Mouse (Mus musculus): ENCODE measurements around the gene Sh3kbp1. TPM values are rescaled to one million over a fixed set of nuclear protein-coding genes. Genes with fewer than 3 reads are reported as not detected.

Sh3kbp1 gene
- polyA plus RNA-seq, 1 experiment from 2014 or later = 85.3 TPM

GRCm38 (mm10) chrX:159898110-159898509, 271.0 kb downstream of the Sh3kbp1 start:
- no peak overlapping the region for H3K27ac ChIP-seq (replicated peaks)
- WGBS = 22% methylated on average over 2 of the region's 2 CpGs
- ATAC-seq (ENCODE audit: extremely low read depth, insufficient number of reproducible peaks, low FRiP score, low TSS enrichment) = no peak

GRCm38 (mm10) chrX:159899121-159899520, 272.0 kb downstream of the Sh3kbp1 start:
- no peaks in the 10 kb centered on the region for H3K27me3 ChIP-seq (replicated peaks)
- ATAC-seq (ENCODE audit: extremely low read depth, insufficient number of reproducible peaks, low FRiP score, low TSS enrichment) = no peak
- H3K27ac ChIP-seq (replicated peaks) = no peak overlapping the region
- H3K9ac ChIP-seq = no peak overlapping the region
- no peak overlapping the region for H3K4me2 ChIP-seq
- no peaks in the 10 kb centered on the region for H3K36me3 ChIP-seq
- 77% methylated on average over 2 of the region's 2 CpGs for WGBS
- H3K4me1 ChIP-seq = no peaks in the 10 kb centered on the region
- H3K4me3 ChIP-seq = no peak overlapping the region
- no peaks in the 10 kb centered on the region for H3K9me3 ChIP-seq

More at GRCm38 (mm10) chrX:159898110-159898509, 271.0 kb downstream of the Sh3kbp1 start:
- H3K27me3 ChIP-seq (replicated peaks) = no peaks in the 10 kb centered on the region
- H3K4me2 ChIP-seq = no peak overlapping the region
- no peaks in the 10 kb centered on the region for H3K9me3 ChIP-seq
- no peak overlapping the region for H3K4me3 ChIP-seq
- no peaks in the 10 kb centered on the region for H3K4me1 ChIP-seq
- no peak overlapping the region for H3K9ac ChIP-seq
- H3K36me3 ChIP-seq = no peaks in the 10 kb centered on the region

GRCm38 (mm10) chrX:159903421-159903820, 276.3 kb downstream of the Sh3kbp1 start:
- no peaks in the 10 kb centered on the region for H3K9me3 ChIP-seq
- H3K4me2 ChIP-seq = no peak overlapping the region
- peaks cover 5% of the 10 kb centered on the region; the same call in 1 of the 2 replicates for H3K27me3 ChIP-seq (replicated peaks)
- WGBS = 71% methylated on average over 3 of the region's 3 CpGs
- no peaks in the 10 kb centered on the region for H3K36me3 ChIP-seq
- H3K27ac ChIP-seq (replicated peaks) = no peak overlapping the region
- H3K4me3 ChIP-seq = no peak overlapping the region
- no peaks in the 10 kb centered on the region for H3K4me1 ChIP-seq
- no peak overlapping the region for H3K9ac ChIP-seq
- ATAC-seq (ENCODE audit: extremely low read depth, insufficient number of reproducible peaks, low FRiP score, low TSS enrichment) = no peak

GRCm38 (mm10) chrX:159907703-159908102, 280.6 kb downstream of the Sh3kbp1 start:
- Histone ChIP-seq H3K27ac (replicated peaks) (no peak overlapping the region), H3K36me3 (no peaks in the 10 kb centered on the region), H3K4me1 (0 out of 2 replicates have a peak, but pooled peaks cover 9% of the 10 kb centered on the region), H3K9ac (no peak overlapping the region), H3K27me3 (replicated peaks) (peaks cover 5% of the 10 kb centered on the region; the same call in 1 of the 2 replicates), H3K4me3 (no peak overlapping the region), H3K4me2 (no peak overlapping the region), H3K9me3 (no peaks in the 10 kb centered on the region)
- 86% methylated on average over 1 of the region's 1 CpGs for WGBS
- ATAC-seq (ENCODE audit: extremely low read depth, insufficient number of reproducible peaks, low FRiP score, low TSS enrichment) = no peak

- H3K4me2 ChIP-seq = no peak overlapping the region
- no peak overlapping the region for H3K27ac ChIP-seq (replicated peaks)
- WGBS = 54% methylated on average over 5 of the region's 6 CpGs
- H3K36me3 ChIP-seq = no peaks in the 10 kb centered on the region
- no peaks in the 10 kb centered on the region for H3K9me3 ChIP-seq
- H3K9ac ChIP-seq = no peak overlapping the region
- H3K4me3 ChIP-seq = no peak overlapping the region
- H3K4me1 ChIP-seq = 0 out of 2 replicates have a peak, but pooled peaks cover 9% of the 10 kb centered on the region
- no peak for ATAC-seq (ENCODE audit: extremely low read depth, insufficient number of reproducible peaks, low FRiP score, low TSS enrichment)
- H3K27me3 ChIP-seq (replicated peaks) = peaks cover 5% of the 10 kb centered on the region; the same call in 1 of the 2 replicates
These were observed 282.6 kb downstream of the Sh3kbp1 start for GRCm38 (mm10) chrX:159909446-159910277.

DNA sequence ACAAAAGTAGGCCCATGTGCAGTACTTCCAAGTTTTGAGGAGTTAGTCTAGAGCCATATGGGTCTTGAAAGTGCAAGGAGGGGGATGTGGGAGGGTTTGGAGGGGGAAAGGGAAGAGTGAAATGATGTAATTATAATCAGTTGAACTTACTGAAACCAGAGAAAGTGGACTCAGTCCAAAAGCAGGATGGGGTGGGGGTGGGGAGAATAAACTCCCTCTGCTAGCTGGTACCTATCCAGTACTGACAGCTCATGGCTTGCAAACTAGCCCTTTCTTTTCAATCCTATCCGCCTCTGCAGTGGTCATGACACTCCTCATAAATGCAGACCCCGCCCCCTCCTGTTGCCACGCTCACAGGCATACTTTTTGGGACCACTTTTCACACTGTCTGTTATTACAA, 283.5 kb downstream of the Sh3kbp1 start:
- 67% methylated on average over 3 of the region's 3 CpGs for WGBS
- no peak for ATAC-seq (ENCODE audit: extremely low read depth, insufficient number of reproducible peaks, low FRiP score, low TSS enrichment)
- no peak overlapping the region for H3K4me2 ChIP-seq
- no peak overlapping the region for H3K27ac ChIP-seq (replicated peaks)
- H3K4me1 ChIP-seq = 0 out of 2 replicates have a peak, but pooled peaks cover 9% of the 10 kb centered on the region
- H3K9ac ChIP-seq = no peak overlapping the region
- no peak overlapping the region for H3K4me3 ChIP-seq
- peaks cover 3% of the 10 kb centered on the region; the same call in 1 of the 2 replicates for H3K27me3 ChIP-seq (replicated peaks)
- H3K9me3 ChIP-seq = no peaks in the 10 kb centered on the region
- H3K36me3 ChIP-seq = no peaks in the 10 kb centered on the region

DNA sequence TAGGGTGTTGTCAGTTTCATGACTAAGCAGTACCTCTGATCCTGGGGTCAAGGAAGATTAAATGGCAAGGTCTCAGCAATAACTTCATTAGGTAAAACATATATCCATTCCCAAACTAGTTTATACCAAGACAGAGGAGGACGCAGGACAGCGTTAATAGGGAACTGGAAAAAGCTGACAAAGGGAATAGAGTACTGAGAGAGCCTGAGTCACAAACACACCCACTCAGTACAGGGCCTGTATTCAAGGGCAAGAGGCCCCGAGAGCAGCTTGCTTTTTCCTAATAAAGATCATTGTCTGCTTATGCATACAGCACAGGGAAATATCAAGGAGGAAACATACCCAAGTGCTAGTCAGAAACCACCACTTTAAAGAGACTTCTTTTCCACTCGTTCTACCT, 284.5 kb downstream of the Sh3kbp1 start:
- Histone ChIP-seq H3K27ac (replicated peaks) (no peak overlapping the region), H3K4me2 (no peak overlapping the region), H3K9ac (no peak overlapping the region), H3K27me3 (replicated peaks) (no peaks in the 10 kb centered on the region), H3K36me3 (no peaks in the 10 kb centered on the region), H3K4me3 (no peak overlapping the region), H3K4me1 (0 out of 2 replicates have a peak, but pooled peaks cover 9% of the 10 kb centered on the region), H3K9me3 (no peaks in the 10 kb centered on the region)
- no peak for ATAC-seq (ENCODE audit: extremely low read depth, insufficient number of reproducible peaks, low FRiP score, low TSS enrichment)
- WGBS = 77% methylated on average over 4 of the region's 4 CpGs

GRCm38 (mm10) chrX:159912061-159912460, 285.0 kb downstream of the Sh3kbp1 start:
- Histone ChIP-seq H3K9ac (no peak overlapping the region), H3K9me3 (no peaks in the 10 kb centered on the region), H3K27me3 (replicated peaks) (no peaks in the 10 kb centered on the region), H3K4me1 (0 out of 2 replicates have a peak, but pooled peaks cover 9% of the 10 kb centered on the region), H3K4me3 (no peak overlapping the region), H3K4me2 (no peak overlapping the region), H3K36me3 (no peaks in the 10 kb centered on the region), H3K27ac (replicated peaks) (no peak overlapping the region)
- 72% methylated on average over 3 of the region's 3 CpGs for WGBS
- no peak for ATAC-seq (ENCODE audit: extremely low read depth, insufficient number of reproducible peaks, low FRiP score, low TSS enrichment)

DNA sequence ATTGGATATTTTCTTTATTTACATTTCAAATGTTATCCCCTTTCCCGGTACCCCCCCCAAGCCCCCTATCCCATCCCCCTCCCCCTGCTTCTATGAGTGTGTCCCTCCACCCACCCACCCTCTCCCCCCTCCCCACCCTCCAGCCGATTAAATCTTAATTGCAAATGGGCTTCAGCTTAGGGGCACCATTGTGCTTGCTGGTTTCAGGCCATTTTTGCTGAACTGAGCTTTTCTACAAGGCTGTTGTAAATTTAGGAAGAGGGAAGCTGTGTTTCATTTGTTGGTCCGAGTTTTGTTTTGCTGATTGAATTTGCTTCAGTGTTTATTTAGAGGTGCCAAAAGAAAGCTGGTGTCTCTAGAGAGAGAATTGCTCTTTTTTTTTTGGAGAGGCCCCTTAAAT, 286.4 kb downstream of the Sh3kbp1 start:
- 70% methylated on average over 3 of the region's 3 CpGs for WGBS
- H3K27me3 ChIP-seq (replicated peaks) = no peaks in the 10 kb centered on the region
- ATAC-seq (ENCODE audit: extremely low read depth, insufficient number of reproducible peaks, low FRiP score, low TSS enrichment) = no peak
- no peak overlapping the region for H3K4me2 ChIP-seq
- no peaks in the 10 kb centered on the region for H3K9me3 ChIP-seq
- H3K36me3 ChIP-seq = no peaks in the 10 kb centered on the region
- H3K9ac ChIP-seq = no peak overlapping the region
- H3K4me1 ChIP-seq = 0 out of 2 replicates have a peak, but pooled peaks cover 9% of the 10 kb centered on the region
- no peak overlapping the region for H3K4me3 ChIP-seq
- H3K27ac ChIP-seq (replicated peaks) = no peak overlapping the region

GRCm38 (mm10) chrX:159915125-159915524, 288.1 kb downstream of the Sh3kbp1 start:
- no peak overlapping the region for H3K27ac ChIP-seq (replicated peaks)
- H3K4me3 ChIP-seq = no peak overlapping the region
- no peak overlapping the region for H3K9ac ChIP-seq
- no peaks in the 10 kb centered on the region for H3K9me3 ChIP-seq
- H3K4me2 ChIP-seq = no peak overlapping the region
- 0 out of 2 replicates have a peak, but pooled peaks cover 2% of the 10 kb centered on the region for H3K4me1 ChIP-seq
- 50% methylated on average over 1 of the region's 1 CpGs for WGBS
- no peak for ATAC-seq (ENCODE audit: extremely low read depth, insufficient number of reproducible peaks, low FRiP score, low TSS enrichment)
- H3K36me3 ChIP-seq = no peaks in the 10 kb centered on the region
- H3K27me3 ChIP-seq (replicated peaks) = no peaks in the 10 kb centered on the region

- Histone ChIP-seq H3K4me2 (no peak overlapping the region), H3K27me3 (replicated peaks) (no peaks in the 10 kb centered on the region; the same call in 1 of the 2 replicates), H3K9ac (no peak overlapping the region), H3K36me3 (no peaks in the 10 kb centered on the region), H3K4me3 (no peak overlapping the region), H3K27ac (replicated peaks) (no peak overlapping the region), H3K4me1 (peaks cover 11% of the 10 kb centered on the region; the same call in 1 of the 2 replicates), H3K9me3 (no peaks in the 10 kb centered on the region)
- ATAC-seq (ENCODE audit: extremely low read depth, insufficient number of reproducible peaks, low FRiP score, low TSS enrichment) = no peak
- 78% methylated on average over 6 of the region's 6 CpGs for WGBS
These were observed 297.7 kb downstream of the Sh3kbp1 start for GRCm38 (mm10) chrX:159924759-159925158.

Data from heart, embryonic 13.5 days (tissue).